Mouse (Mus musculus): ENCODE data around the gene Ciao1.
"Not testable (repeated sequence)": the region's sequence is repeated elsewhere in the genome, so short reads cannot be mapped to it uniquely, and the experiment has no call there.

Gene Ciao1

DNA sequence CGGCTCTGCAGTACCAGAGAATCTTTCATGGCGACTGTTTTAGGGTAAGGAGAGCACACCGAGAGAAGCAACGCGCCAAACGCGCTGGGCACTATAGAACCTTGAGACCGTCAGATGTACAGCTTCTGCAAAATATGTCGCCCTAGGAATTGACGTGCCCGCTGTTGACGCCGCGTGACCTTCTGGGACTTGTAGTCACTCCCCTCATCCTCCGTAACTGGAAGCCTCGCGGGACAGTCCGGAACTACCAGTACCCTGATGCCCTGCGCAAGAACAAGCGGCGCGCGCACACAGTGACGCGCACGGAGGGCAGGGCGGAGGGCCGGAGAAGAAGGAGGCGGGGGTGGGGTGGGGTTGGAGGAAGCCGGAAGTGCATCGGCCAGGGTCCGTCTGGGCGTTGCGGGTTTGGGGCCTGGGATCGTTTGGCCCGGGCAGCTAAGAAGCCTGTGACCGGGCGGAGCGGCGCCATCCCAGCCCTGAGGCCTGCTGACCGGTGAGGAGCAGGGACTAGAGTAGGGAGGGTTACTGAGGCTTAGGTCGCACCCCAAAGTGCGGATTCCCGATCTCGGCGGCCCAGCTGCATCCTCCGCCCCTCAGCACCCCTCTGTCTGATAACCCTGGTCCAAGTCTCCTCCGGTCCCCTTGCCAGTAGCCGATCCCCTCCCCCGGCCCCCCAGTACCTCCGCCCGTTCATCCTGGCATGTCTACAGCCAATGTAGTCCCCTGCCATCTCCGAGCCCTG, at the start of gene Ciao1, which contains the start of gene Tmem127:
TSS of gene Ciao1 (minus strand) at position 225 of the 742 bp plus-strand sequence.
TSS of gene Tmem127 (plus strand) at position 317 of the 742 bp plus-strand sequence.
- DNase-seq (ENCODE audit: low spot score) = peak; percentile 99

DNA sequence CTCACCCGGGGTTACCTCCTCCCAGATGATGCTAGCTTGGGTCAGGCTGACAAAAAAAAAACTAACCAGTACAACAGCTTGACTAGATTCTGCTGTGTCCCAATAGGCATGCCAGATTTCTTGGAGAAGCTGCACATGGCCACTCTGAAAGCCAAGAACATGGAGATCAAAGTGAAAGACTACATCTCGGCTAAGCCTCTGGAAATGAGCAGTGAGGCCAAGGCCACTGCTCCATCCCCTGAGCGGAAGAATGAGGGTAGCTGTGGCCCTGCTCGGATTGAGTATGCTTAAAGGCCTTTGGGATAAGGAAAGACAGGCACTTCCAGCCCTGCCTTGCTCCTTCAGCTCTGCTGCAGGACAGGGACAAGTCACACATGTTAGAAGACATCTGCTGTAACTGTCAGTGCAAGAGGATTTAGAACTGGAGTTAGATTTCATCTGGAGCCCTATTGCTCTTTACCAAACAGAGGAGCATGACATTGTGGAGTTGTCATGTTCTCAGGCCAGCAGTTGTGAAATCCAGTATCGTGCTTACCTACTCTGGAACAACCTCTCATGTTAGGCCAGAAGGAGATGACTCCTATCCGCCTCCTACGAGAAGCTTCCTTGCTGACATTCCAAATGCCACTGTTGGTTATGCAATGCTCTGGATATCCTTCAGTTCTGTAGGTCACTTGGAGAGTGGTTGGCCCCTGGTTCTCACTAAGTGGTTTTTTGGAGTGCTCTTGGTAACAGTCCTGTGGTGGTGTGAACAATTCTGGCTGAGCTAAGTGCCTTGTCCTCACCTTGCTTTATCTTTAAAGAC, 49.6 kb upstream of the Ciao1 start:
- DNase-seq (ENCODE audit: low spot score) = no peak

DNA sequence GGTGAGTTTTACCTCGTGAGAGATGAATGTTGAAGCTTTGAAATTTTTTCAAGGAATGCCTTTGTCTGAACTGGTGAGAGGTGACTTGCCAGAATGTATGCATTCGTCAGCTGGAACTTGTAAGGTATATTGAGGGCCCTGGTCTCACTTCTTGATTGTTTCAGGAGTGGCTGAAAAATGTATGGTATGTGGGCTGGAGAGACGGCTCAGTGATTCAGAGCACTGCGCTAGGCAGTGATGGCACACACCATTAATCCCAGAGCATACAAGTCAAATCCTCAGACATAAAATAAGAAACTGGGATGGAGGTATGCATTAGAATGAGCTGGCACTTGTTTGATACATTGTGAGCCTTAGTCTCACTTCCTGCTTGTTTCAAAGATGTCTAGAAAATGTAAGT, 44.6 kb upstream of the Ciao1 start:
- no peak for DNase-seq (ENCODE audit: low spot score)

DNA sequence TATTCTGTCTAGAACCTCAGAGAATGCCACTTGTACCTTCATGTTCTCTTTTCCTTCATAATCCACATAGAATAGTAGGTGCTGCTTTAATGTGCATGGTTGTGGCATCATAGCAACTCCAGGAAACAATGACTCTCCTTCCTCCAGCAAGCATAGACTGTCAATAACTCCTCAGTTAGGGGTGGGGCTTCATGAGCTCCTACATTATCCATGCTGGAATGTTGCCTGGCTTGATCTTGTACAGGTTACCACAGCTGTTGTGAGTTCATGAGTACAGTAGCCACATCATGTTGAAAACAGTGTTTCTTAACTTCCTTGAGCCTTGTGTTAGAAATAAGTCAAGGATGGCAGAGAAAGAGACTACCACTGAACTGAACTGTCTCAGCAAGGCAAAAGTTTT, 30.5 kb upstream of the Ciao1 start:
- no peak for DNase-seq (ENCODE audit: low spot score)

DNA sequence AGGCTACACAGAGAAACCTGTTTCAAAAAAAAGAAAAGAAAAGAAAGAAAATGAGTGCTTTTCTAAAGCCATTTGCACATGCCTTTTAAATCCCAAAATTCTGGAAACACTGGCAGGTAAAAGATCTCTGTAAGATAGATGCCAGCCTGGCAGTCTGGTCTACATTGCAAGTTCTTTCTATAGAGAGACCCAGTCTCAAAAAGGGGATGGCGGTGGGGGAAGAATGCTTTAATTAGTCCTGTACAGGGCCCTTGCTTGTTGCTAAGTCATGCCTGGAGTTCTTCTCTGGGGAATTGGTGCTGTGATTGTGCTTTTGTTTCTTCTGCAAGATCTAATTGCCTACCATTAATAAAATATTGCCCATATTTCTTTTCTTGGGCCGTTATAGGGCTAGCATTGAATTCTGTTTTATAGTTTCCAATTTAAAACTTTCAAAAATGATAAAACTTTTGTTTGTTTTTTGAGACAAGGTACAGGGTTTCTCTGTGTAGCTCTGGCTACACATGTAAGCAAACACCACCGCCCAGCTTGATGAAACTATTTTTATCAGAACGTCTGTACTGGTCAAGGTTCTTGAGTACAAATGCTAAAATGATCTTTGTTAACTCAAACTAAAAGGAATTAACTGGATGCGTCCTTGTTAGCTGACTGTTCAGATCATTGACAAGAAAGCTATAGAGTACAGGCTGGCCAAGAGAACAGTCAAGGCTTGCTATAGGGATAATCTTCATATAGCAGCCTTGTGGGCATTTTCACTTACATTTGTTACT, 28.1 kb upstream of the Ciao1 start:
- DNase-seq (ENCODE audit: low spot score) = no peak

DNA sequence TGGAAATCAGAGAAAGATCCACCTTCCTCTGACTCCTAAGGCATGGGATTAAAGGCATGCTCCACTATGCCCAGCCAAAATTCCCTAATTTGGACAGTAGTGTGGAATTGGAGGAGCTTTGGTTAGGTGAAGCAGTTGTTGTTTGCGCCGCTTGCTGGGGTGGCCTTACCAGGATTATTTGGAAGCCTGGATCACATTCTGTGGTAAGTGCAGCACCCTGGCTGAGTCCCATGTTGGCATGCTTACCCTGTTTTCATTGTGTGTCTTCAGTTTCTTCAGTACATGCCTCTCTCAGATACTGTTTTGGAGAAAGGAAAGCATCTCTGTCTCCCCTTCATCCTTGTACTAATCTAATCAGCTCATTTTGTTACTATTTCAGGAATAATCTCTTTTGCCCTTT, 27.0 kb upstream of the Ciao1 start:
- DNase-seq (ENCODE audit: low spot score) = no peak

DNA sequence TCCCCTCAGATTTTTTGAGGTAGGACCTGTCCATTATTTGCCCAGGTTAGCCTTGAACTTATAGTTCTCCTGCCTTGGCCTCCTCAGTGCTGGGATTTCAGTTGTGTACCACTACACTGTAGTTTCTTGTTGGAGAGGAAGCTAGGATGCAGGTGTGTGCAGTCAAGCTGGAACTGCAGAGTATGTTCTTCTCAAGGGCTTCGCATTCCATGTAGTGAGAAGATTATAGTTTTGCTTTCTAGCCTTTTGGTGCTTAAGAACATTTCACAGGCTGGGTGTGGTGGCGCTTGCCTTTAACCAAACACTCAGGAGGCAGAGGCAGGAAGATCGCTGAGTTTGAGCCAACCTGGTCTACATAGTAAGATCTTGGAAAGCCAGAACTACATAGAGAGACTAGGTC, 25.2 kb upstream of the Ciao1 start:
- DNase-seq (ENCODE audit: low spot score) = no peak

DNA sequence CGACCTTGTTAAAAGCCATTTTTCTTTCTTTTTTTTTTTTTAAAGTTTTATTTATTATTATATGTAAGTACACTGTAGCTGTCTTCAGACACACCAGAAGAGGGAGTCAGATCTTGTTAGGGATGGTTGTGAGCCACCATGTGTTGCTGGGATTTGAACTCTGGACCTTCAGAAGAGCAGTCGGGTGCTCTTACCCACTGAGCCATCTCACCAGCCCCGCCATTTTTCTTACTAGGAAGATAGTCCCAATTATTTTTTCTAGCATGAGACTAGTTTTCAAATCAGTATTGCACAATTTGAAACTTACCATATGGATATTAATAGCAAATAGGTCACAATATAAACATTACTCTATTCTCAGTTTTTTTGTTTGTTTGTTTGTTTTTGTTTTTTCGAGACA, 24.4 kb upstream of the Ciao1 start:
- not testable (repeated sequence) for DNase-seq (ENCODE audit: low spot score)

DNA sequence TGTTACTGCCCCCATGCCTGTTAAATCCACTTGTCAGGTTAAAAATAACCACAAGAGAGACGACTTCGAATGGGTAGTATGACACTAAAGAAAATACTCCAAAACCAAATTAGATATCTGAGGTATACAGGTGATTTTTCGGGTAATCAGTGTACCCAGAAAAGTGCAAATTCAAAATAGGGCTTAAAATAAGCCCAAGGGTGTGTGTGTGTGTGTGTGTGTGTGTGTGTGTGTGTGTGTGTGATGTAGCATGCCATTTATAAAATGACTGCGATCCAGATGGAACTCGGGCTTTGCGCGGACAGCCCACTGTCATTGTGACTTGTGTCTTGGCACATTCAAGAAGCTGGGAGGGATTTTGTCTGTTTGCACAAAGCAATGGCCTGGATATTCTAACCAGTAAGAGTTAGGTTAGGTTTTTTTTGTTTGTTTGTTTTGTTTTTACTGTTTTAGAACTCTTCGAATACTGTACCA, 23.5 kb upstream of the Ciao1 start:
- DNase-seq (ENCODE audit: low spot score) = peak; percentile 28

DNA sequence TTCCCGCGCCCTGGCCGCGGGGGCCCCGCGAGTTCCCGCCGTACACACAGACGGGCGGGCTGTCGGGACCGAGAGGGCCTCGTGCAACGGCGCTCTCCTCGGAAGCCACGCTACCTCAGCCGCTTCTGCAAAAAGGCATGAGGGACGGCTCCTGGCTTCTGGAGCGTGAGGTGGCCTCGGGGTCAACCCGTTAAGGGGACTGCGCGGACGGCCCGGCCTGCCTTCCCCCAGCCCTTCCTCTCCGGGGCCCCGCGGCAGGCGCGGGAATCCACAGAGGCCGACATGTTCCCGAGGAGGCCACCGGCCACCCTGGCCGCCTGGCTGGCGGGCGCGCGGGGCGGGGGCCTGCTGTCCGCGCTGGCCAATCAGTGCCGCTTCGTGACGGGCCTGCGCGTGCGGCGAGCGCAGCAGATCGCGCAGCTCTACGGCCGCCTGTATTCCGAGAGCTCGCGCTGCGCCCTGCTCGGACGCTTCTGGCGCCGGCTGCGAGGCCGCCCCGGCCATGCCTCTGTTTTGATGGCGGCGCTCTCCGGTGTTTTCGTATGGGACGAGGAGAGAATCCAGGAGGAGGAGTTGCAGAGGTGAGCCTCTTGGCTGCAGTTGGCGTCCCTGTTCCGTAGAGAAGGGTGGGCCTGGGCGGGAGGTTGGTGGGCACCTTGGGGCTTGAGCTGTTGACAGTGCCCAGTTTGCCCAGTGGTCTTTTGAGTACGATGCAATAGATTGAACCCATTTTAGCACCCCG, 22.9 kb upstream of the Ciao1 start:
- DNase-seq (ENCODE audit: low spot score) = peak; percentile 90

DNA sequence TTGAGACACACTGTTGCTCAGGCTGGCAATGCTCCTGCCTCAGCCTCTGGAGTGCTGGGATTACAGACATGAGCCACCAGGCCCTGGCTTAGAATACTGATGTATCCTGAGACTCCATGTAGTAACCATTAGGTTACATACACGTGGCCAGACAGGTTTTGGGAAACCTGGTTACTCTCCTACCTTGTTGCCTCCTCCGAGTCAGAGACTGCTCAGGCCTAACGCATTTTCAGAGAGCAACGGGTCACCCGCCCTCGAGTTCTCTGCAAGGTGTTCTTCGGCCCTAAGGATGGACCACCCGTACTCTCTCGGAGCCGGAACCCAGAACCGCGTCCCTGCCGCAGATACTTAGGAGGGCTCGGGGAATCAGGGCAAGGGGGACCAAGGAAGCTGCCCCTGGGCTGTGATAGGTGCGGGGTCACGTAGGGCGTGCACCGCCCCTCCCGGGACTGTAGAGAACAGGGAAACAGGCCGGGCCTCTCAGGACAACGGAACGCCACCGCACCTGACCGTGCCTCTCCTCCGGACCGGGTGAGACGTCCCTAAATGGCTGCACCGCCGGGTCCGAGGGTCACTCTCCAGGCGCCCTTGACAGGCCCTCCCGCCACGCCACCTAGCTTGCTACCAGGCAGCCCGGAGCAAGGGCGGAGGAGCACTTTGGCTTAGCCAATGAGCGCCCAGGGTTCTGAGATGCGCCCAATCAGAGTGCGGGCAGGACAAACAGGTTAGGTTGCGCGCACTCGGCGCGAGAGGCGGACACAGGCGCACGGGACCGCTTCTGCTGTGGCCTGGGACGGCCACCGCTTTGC, 22.1 kb upstream of the Ciao1 start, which contains the start of gene Stard7:
TSS of gene Stard7 (plus strand) at position 728 of the 809 bp plus-strand sequence.
- peak; percentile 97 for DNase-seq (ENCODE audit: low spot score)

DNA sequence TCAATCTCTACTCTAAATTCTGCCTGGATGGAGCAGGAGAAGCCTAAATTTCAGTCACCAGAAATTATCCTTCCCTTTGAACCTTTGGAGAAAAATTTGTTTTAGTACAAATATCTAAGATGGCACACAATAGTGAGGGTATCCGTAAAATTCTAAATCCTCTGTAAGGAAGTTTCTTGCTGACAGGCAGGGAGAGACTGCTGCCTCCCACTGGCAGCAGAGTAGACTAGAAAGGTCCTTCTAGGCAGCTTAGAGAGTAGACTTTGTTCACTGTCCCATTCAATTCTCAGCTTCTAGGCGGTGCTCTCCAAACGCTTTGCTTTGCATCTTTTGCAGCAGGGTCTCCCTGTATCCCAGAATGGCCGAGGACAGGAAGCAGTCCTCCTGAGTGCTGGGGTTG, 20.2 kb upstream of the Ciao1 start:
- DNase-seq (ENCODE audit: low spot score) = no peak

DNA sequence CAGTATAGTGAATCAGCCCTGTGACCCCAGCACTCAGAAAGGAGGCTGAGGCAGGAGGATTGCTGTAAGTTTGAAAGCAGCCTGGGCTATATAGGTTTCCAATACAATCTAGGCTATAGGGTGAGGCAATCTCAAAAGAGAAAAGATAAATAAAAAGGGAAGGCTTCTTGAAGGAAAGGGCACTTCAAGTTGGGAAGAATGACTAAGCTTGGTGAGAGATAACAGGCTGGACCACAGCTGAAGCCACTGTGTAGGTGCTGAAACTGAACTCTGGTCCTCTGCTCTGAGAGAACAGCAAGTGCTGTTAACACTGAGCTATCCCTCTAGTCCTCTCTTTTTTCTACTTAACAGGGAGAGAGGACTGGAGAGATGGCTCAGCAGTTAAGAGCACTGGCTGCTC, 14.9 kb upstream of the Ciao1 start:
- DNase-seq (ENCODE audit: low spot score) = no peak

DNA sequence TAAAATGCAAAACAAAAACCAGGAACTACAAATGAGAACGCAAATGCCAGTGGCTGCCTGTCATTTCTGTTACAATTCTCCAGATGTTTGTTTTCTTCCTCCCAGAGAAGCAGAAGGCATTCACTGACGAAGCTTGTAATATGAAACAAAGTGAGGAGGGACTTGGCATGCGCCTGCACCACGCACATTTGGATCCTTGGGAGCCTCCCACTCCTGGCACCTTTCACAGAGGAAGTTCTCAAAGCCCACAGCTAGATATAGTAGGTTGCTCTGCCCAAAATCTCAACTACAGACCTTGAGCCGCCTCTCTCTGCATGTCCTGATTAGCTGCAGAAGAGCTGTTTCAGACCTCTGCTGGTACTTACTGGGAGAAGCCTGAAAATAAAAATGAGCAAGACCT, 11.7 kb upstream of the Ciao1 start:
- peak; percentile 22 for DNase-seq (ENCODE audit: low spot score)

DNA sequence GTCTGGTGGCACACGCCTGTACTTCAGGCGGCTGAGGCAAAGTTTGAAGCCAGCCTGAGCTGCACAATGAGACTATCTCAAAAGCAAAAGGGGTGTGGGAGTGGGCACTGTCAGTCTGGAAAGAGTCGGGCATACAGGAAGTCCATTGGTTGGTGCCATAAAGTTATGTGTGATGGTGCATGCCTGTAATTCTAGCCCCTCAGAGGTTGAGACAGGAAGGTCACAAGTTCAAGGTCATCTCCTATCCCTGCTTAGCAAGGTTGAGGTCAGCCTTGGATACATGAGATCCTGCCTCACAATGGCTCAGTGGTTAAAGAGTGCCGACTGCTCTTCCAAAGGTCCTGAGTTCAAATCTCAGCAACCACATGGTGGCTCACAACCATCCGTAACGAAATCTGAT, 7.7 kb upstream of the Ciao1 start:
- DNase-seq (ENCODE audit: low spot score) = no peak

DNA sequence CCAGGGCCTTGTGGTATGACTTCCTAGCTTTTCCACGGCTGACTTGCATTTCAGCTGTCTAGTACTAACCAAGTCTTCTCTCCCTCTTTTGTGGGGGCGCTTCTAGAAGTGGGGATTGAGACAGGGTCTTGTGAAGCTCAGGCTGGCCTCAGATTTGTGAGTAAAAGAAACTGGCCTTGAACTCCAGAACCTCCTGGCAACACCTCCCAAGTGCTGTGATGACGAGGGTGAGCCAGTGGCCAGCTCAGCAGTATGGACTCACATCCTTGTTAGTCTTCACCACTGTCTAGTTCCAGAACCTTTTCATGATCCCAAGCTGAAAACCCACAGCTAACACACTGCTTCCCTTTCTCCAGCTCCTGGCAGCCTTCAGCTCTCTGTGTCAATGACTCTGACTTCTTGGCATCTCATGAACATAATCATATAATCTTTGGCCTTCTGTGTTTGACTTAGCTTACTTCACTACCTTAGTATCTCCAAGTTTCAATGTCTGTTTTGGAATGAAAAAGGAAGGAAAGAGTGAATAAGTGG, 7.1 kb upstream of the Ciao1 start:
- no peak for DNase-seq (ENCODE audit: low spot score)

DNA sequence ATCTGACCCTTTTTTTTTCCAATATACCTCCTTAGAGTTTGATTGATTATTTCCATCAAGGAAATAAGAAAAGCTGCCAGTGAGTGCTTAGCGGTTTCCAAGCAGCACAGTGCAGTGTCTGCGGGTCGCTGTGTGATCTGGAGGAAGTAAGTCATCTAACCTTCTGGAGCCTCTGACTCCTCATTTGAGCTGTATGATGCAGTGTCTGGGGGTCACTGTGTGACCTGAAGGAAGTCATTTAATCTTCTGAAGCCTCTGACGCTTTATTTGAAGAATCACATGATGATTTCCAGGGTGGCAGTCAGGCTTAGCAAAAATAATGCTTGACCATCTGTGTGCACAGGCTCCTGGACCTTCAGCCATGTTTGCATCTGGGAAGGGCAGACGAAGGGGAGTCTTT, 5.2 kb upstream of the Ciao1 start:
- DNase-seq (ENCODE audit: low spot score) = no peak

DNA sequence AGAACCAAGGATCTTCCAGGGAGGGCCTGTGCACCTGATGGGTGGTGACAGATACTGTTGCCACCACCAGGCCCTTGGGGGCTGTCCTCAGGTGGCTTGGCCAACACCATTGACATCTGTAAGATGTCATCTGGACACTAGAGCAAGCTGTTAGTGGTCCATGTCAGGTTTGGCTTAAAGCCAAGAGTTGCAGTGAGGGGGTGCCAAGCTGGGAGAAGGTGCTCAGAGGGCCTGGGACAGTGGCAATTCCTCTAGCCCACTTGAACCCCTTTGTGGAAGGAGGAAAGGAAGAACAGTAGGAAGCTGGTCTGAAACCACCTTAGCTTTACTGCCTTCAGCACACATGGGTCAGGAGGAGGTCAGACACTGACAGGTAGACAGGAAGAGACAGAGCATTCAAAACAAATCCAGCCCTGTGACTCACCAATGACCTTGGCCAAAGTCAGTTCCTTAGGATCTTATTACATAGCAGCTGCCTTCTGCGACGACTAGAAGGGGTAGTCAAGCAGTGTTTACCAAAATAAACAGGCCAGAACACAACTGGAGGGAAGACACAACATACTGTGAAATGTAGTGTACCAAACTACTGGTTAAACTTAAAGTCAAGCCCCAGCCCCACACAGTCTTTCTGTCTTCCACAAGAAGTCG, 4.4 kb upstream of the Ciao1 start:
- no peak for DNase-seq (ENCODE audit: low spot score)

DNA sequence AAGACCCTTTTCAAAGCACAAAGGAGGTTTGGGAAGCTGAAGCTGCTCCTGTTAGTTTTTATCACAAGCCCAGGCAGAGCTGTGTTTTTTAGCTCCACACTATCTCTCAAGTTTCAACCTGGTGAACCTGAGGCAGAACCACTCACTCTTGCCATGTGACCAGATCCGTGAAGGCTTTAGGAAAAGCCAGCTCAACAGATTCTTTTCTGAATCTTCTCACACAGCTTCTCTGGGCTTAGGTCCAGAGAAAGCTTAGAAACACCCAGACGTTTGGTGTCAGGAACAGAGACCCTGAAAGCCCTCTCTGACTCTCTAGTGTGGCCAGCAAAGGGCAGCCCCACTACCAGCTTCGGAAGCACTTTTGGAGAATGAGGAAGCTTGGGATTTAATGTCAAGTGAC, 3.8 kb upstream of the Ciao1 start:
- no peak for DNase-seq (ENCODE audit: low spot score)

All from MN1 (cell line).